20 mouse cellular contexts compared by ENCODE assay signal in genomic region chr4:151900735-151901134, GRCm38 (mm10).
"Had no signal": no experiment of that assay in that cellular context is flagged by ENCODE, and none has a peak within 500 bp of the region (broad histone marks: within the 10 kb centered on the region; RNA-seq: fewer than 3 reads in every experiment).

No protein-coding gene starts in this region.

- H3K36me3 ChIP-seq: embryonic facial prominence, embryonic 10.5 days; embryonic facial prominence, embryonic 12.5 days; embryonic facial prominence, embryonic 13.5 days; embryonic facial prominence, embryonic 15.5 days; forebrain, embryonic 10.5 days; forebrain, embryonic 12.5 days; forebrain, embryonic 15.5 days; heart, embryonic 10.5 days had no signal

- H3K4me3 ChIP-seq: embryonic facial prominence, embryonic 10.5 days; embryonic facial prominence, embryonic 12.5 days; embryonic facial prominence, embryonic 13.5 days; embryonic facial prominence, embryonic 15.5 days; erythroblast, embryonic 14.5 days; forebrain, embryonic 10.5 days; forebrain, embryonic 12.5 days; forebrain, embryonic 13.5 days; forebrain, embryonic 15.5 days; heart, adult 2 months; heart, embryonic 10.5 days had no signal

- H3K27ac ChIP-seq: embryonic facial prominence, embryonic 10.5 days; embryonic facial prominence, embryonic 12.5 days; embryonic facial prominence, embryonic 13.5 days; embryonic facial prominence, embryonic 15.5 days; forebrain, embryonic 10.5 days; forebrain, embryonic 12.5 days; forebrain, embryonic 13.5 days; forebrain, embryonic 15.5 days; heart, embryonic 10.5 days had no signal

- H3K9ac ChIP-seq: embryonic facial prominence, embryonic 12.5 days; embryonic facial prominence, embryonic 13.5 days; embryonic facial prominence, embryonic 15.5 days; forebrain, embryonic 12.5 days; forebrain, embryonic 13.5 days; forebrain, embryonic 15.5 days; forebrain, postnatal 0 days had no signal

- H3K9me3 ChIP-seq: embryonic facial prominence, embryonic 12.5 days; embryonic facial prominence, embryonic 15.5 days; forebrain, embryonic 12.5 days; forebrain, embryonic 15.5 days had no signal

- H3K4me1 ChIP-seq: embryonic facial prominence, embryonic 10.5 days; embryonic facial prominence, embryonic 12.5 days had no signal

- H3K27me3 ChIP-seq: embryonic facial prominence, embryonic 15.5 days; forebrain, embryonic 15.5 days had no signal

- DNase-seq: cerebellum, adult 9-10 months; cerebellum, adult 9-11 months; cerebellum, postnatal 10 days; embryo, embryonic 11 days; forebrain, postnatal 0 days; gastrocnemius, postnatal 10 days; gastrocnemius, postnatal 14 days; gastrocnemius, postnatal 25 days; gastrocnemius, postnatal 36 days had no signal
